Mouse (Mus musculus) C2C12 (cell line): ENCODE results near the gene Tmem82.

Source experiments
- CEBPB ChIP-seq: IDR thresholded peaks from one replicate; pipeline ENCODE4 v1.6.1; 2011; ENCODE audit warnings: low read depth, mild to moderate bottlenecking, control low read depth, moderate library complexity
- CTCF ChIP-seq: IDR thresholded peaks from one replicate; pipeline ENCODE4 v1.5.1; 2011; ENCODE audit not compliant: control insufficient read depth, insufficient read depth, insufficient read length
- FOSL1 ChIP-seq: IDR thresholded peaks from one replicate; pipeline ENCODE4 v1.8.0; 2011; ENCODE audit warnings: mild to moderate bottlenecking, low read length; ENCODE audit not compliant: poor library complexity, insufficient read depth, severe bottlenecking
- MAX ChIP-seq: IDR thresholded peaks from one replicate; pipeline ENCODE4 v1.6.1; 2011; ENCODE audit warnings: mild to moderate bottlenecking, control low read depth
- MYOD1 ChIP-seq: IDR thresholded peaks from one replicate; pipeline ENCODE4 v1.6.1; 2011; ENCODE audit warnings: low read depth; ENCODE audit not compliant: control insufficient read depth, insufficient read length
- MYOG ChIP-seq: IDR thresholded peaks from one replicate; pipeline ENCODE4 v1.6.1; 2011; ENCODE audit not compliant: control insufficient read depth, insufficient read length; ENCODE audit errors: extremely low read depth
- USF1 ChIP-seq: IDR thresholded peaks from one replicate; pipeline ENCODE4 v1.6.1; 2011; ENCODE audit warnings: low read depth, mild to moderate bottlenecking, control low read depth, moderate library complexity

DNA sequence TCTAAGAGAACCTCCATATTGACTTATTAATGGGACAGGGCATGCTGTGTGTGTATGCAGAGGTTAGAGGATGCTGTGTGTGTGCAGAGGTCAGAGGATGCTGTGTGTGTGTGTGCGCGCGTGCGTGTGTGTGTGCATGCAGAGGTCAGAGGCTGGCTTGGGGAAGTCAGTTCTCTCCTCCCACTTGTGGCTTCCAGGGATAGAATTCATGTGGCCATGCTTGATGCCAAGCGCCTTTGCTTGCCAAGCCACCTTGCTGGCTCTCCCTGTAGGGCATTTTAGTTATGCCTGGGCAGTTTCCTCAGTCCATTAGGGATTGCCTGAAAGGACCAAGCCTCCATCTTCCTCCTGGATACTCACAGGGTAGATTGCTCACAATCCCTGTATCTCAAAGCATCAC, 18.3 kb upstream of the Tmem82 start:
- TF ChIP-seq USF1 = no peak
- TF ChIP-seq CTCF = no peak
- no peak for TF ChIP-seq MYOG
- no peak for TF ChIP-seq CEBPB
- TF ChIP-seq MAX = no peak
- no peak for TF ChIP-seq MYOD1
- TF ChIP-seq FOSL1 = no peak
